Mouse (Mus musculus) liver, adult 2 months (tissue): ENCODE measurements at regions not wholly inside any gene's neighbourhood (a gene's known extent, or its start where the extent isn't known, plus 50 kb on each side); places are given as distances from the start of the nearest gene placed in this dataset.

Experiments
- CTCF ChIP-seq: fragments of 200-500 bp; IDR thresholded peaks from 2 replicates; pipeline ENCODE4 v1.5.1; 2011; ENCODE audit warnings: low read depth, low read length, control low read depth
- POLR2A ChIP-seq: fragments of 200-500 bp; IDR thresholded peaks from 2 replicates; pipeline ENCODE4 v1.6.1; 2011; ENCODE audit warnings: low read length, control low read depth; ENCODE audit not compliant: insufficient read depth; ENCODE audit errors: extremely low read depth

DNA sequence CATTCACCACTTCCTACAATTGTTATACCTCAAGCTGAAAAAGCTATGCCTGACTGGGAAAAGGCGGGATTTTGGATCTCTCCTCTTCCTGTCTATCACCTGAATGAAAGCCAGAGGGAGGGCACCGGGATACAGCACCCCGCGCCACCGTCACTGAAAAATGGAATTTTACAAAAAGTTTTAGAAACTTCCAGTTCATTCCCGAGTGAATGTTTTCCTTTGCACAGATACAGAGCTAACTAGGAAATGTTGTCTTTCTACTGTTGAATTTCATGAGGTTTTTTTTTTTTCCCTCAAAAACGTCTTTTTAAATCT is 194.6 kb downstream of the Gm13691 start:
- TF ChIP-seq POLR2A (no peak), CTCF (no peak)
